Mouse (Mus musculus): ENCODE results near the gene Map2k5.

GRCm38 (mm10) chr9:63183864-63184263 lies 193.8 kb downstream of the Map2k5 start:
- TF ChIP-seq CTCF (IDR thresholded peaks at IDR 0.05; ENCODE audit: control insufficient read depth, insufficient read depth, insufficient read length), result no peak
- no peak for TF ChIP-seq MAX (IDR thresholded peaks at IDR 0.05)
- TF ChIP-seq FOSL1 (IDR thresholded peaks at IDR 0.05; ENCODE audit: insufficient read depth, low read length, poor library complexity, severe bottlenecking), result no peak
- TF ChIP-seq USF1 (IDR thresholded peaks at IDR 0.05; ENCODE audit: low read depth), result no peak
